Mouse (Mus musculus) spleen, postnatal 14 days (tissue): ENCODE measurements around the gene Gm11563.
"Not testable (repeated sequence)": the region's sequence is repeated elsewhere in the genome, so short reads cannot be mapped to it uniquely, and the experiment has no call there.

ENCODE experiments used
- DNase-seq, 2 experiments: peaks; one replicate each; pipeline ENCODE4 v3.0.0; 2021 to 2022; ENCODE audit warnings: low spot score in 2 of 2

The Gm11563 gene

DNA sequence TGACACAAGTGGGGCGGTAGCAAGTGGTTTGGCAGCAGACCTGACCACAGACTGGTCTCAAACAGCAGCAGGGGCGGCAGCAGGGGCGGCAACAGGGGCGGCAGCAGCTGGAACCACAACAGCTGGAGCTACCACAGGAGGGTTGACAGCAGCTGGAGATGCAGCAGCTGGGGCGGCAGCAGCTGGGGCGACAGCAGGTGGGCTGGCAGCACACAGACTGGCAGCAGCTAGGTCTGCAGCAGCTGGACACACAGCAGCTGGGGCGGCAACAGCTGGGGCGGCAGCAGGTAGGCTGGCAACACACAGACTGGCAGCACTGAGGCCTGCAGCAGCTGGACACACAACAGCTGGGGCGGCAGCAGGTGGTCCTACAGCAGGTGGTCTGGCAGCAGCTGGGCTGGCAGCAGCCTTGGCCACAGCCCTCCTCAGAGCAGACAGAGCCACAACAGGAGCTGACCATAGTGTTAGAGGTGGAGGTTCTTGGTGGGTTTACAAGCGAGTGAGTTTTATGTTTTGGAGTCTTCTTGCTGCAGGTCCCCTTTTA is at the start of gene Gm11563:
Gene Gm11563 (minus strand): TSS at position 494 of the 544 bp plus-strand sequence.
- not testable (repeated sequence) for DNase-seq

DNA sequence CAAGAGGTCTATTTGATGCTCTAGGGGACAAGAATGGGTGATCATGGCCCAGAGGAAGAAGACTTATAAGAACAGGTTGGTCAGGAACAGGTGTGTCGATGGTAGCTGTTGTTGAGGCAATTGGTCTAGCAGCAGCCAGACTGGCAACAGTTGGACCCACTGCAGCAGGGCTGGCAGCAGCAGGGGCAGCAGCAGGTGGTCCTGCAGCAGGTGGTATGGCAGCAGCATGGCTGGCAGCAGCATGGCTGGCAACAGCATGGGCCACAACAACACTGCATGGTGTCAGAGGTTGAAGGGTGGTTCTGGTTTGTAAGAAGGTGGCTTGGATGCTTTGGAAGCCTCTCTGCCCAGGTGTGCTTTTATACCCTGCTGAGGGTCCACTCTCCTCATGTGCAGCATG is 31.7 kb upstream of the Gm11563 start, which contains the start of gene Gm14190:
Gene Gm14190 (minus strand): TSS at position 278 of the 400 bp plus-strand sequence.
- no peak for DNase-seq

DNA sequence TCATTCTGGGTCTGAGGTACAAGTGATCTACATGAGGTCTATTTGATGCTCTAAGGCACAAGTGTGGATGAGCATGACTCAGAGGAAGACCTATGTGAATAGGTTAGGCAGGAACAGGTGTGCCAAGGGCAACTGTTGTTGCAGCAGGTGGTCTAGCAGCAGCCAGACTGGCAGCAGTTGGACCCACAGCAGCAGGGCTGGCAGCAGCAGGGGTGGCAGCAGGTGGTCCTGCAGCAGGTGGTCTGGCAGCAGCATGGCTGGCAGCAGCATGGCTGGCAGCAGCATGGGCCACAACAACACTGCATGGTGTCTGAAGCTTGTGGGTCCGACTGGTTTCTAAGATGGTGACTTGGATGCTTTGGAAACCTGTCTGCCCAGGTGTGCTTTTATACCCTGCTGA is 26.5 kb upstream of the Gm11563 start:
- DNase-seq: not testable (repeated sequence)

DNA sequence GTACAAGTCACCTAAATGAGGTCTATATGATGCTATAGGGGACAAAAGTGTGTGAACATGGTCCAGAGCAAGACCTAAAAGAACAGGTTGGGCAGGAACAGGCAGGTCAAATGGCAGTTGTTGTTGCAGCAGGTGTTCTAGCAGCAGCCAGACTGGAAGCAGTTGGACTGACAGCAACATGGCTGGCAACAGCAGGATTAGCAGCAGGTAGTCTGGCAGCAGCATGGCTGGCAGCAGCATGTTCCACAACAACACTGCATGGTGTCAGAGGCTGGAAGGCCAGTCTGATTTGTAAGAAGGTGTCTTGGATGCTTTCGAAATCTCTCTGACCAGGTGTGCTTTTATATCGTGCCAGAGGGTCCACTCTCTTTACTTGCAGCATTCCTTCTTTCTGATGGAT is 24.7 kb upstream of the Gm11563 start:
- DNase-seq: no peak

DNA sequence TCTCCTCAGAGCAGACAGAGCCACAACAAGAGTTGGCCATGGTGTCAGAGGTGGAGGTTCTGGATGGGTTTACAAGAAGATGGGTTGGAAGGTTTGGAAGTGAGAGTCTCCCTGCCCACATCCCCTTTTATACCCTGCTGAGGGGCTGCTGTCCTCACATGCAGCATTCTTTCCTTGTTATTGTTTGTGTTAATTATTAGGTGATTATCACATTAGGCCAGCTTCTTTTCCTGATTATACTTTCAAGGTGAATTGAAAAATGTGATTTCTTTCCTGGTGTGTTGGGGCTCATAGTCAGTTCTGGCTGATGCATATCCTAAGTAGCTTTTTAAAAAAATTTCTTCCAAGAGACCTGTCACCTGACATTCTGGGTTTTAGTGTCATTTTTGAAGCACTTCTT is 7.1 kb upstream of the Gm11563 start, which contains the start of gene Krtap4-6:
Gene Krtap4-6 (minus strand): TSS at position 101 of the 400 bp plus-strand sequence.
- no peak for DNase-seq

DNA sequence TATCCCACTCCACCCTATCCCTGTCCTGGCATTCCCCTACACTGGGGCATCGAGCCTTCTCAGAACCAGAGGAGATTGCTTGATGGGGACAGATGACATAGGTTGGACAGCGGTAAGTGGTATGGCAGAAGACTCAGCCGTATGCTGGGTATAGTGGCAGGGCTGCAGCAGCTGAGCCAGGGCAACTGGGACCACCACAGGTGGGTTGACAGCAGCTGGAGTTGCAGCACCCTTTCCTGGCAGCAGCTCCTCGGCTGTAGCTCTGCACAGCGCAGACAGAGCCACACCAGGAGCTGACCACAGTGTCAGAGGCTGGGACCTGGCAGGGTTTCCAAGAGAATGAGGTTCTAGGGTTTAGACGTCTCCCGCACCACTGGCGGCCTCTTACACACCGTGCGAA is 4.0 kb upstream of the Gm11563 start:
- DNase-seq: no peak

DNA sequence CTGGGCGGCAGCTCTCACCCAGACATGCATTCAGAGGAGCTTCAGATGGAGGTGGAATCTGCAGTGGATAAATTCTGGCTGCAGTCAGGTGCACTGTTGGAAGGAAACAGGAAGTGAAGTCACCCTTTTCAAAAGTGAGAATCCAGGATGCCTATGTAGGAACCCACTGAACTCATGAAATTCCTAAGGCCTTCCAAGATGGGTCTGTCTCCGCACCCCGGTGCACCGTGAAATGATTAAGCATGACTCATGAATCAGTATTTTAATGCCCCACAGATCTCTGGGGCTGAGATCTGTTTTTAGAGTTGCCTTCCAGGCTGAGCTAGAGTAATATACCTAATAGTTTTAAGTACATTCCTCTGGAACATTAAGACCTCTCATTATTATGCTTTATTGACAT is 496 bp upstream of the Gm11563 start:
- DNase-seq: no peak

DNA sequence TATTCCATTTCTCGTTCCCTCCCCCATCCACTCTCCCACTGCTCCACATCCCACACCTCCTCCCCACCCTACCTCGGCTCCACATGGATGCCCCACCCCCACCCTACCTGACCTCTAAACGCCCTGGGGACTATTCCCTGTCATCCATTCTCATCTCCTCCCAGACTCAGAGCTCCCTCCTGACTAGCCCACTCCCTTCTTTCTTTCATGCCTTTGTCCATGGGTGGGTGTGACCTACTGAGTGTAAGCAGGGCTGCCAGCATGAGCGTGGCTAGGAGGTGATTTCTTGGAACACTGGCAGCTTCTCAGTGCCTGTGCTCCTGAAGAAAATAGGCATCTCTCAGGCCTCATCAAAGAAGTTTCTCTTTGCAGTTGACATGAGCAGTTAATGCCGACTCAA is 1.7 kb downstream of the Gm11563 start:
- no peak for DNase-seq

DNA sequence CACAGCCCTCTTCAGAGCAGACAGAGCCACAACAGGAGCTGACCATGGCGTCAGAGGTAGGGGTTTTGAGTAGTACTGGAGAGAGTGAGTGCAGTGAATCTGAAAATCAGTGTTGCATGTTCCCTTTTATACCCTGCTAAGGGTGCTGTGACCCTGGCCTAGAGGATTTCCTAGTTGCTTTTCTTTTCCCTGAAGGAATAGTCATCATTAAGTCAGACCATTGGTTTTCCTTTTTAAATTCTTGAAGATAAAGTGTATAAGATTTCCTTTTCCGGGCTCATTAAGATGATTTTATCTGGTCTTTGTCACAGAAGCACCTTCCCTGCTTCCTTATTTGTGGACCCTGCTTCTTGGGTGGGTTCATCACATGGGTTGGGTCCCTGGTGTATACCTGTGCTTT is 8.6 kb downstream of the Gm11563 start, which contains the start of gene Gm11555:
Gene Gm11555 (minus strand): TSS at position 101 of the 400 bp plus-strand sequence.
- no peak for DNase-seq

DNA sequence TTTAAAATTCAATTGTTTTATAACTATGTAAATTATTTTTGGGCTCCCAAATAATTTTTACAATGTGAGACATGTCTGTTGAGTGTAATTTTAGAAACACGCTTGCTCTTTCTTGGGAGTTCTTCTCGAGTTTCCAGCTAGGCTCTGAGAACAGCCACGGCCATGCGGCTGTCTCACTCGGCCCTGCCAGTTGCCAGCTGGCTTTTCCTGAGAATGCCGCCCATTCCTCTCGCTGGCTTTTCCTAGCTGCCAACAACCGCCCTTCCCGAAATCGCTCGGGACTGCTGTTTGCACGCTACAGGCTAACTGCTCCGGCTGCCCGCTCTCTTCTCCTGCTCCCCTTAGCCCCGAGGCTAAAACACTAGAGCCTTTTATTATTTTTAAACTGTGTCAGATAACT is 12.3 kb downstream of the Gm11563 start:
- DNase-seq: no peak

DNA sequence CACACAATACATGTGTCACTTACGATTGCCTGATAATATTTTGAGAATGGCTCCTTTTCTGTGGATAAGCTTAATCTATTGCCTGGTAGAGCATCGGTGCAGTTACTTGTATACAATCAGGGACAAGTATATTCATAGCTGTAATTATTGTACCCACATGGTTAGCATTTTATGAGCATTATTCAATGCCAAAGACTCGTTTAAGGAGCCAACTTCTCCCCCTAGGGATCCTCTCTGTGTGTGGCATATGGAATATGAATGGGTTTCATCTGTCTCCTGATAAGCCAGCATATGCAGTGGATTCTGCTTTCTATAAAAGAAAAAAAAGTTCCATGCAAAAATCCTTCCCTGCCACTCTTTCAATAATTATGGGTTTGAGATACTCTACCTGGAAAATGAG is 14.4 kb downstream of the Gm11563 start:
- no peak for DNase-seq

DNA sequence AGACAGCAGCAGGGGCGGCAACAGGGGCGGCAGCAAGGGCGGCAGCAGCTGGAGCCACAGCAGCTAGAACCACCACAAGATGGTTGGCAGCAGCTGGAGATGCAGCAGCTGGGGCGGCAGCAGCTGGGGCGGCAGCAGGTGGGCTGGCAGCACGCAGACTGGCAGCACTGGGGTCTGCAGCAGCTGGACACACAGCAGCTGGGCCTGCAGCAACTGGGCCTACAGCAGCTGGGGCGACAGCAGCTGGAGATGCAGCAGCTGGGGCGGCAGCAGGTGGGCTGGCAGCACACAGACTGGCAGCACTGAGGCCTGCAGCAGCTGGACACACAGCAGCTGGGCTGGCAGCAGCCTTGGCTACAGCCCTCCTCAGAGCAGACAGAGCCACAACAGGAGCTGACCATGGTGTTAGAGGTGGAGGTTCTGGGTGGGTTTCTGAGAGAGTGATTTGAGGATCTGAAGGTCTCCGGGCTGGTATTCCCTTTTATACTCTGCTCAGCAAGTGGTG is 15.1 kb downstream of the Gm11563 start, which contains the start of gene Krtap4-7:
Gene Krtap4-7 (minus strand): TSS at position 455 of the 505 bp plus-strand sequence.
- not testable (repeated sequence) for DNase-seq

DNA sequence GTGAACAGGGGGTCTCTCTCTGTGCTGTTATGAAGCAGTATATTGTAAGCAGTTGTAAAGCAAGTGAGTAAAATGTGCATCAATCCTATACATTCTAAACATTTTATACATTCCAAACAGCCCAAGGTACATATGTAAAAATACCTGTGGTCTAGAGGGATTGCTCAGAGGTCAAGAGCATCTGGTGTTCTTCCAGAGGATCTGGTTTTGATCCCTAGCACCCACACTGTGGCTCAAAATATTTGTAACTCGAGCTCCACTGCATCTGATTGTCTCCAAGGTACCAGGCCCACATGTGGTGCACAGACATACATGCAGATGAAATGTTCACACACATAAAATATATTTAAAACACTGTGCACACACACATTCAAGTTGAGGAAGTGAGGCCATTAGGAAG is 17.8 kb downstream of the Gm11563 start:
- no peak for DNase-seq

DNA sequence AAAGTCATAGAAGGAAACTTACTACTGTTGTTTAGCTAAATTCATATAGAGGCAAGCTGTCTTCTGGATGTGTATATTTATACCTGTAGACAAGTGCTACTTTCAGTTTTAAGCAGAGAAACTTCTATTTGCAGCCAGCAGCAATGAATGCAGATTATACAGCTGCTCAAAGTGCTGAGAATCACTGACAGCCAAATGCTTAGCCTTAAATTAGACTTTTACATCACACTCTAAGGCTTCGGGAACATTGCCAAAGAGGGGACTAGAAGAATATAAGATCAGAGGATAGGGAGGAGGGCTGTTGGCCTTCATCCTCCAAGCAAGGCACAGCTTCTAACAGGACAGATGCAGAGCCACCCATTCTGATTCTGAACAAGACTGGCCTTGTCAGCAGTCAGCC is 21.7 kb downstream of the Gm11563 start:
- DNase-seq: no peak

DNA sequence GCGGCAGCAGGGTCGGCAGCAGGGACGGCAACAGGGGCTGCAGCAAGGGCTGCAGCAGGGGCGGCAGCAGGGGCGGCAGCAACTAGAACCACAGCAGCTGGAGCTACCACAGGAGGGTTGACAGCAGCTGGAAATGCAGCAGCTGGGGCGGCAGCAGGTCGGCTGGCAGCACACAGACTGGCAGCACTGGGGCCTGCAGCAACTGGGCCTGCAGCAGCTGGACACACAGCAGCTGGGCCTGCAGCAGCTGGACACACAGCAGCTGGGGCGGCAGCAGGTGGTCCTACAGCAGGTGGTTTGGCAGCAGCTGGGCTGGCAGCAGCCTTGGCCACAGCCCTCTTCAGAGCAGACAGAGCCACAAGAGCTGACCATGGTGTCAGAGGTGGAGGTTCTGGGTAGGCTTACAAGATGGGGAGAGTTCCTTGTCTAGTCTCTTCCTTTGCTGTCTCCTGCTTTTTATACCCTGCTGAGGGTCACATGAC is 24.1 kb downstream of the Gm11563 start, which contains the start of gene Krtap4-2:
Gene Krtap4-2 (minus strand): TSS at position 432 of the 482 bp plus-strand sequence.
- no peak for DNase-seq

DNA sequence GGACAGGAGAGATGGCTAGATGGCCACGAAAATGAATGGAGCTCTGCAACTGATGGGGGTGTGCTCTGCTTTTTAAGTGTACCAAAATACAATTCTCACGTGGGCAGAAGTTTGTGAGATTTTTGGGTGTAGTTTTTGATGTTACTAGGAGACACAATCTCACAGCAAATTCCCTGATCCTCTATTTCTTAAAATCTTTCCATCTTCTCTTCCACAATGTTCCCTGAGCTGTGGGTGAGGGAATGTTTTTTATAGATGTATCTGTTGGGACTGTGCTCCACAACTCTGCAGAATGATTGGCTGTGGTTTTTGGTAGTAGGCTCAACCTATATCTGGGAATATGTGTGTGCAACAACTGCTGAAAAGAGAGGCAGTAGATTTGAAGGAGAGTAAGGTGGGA is 25.5 kb downstream of the Gm11563 start:
- DNase-seq: no peak

DNA sequence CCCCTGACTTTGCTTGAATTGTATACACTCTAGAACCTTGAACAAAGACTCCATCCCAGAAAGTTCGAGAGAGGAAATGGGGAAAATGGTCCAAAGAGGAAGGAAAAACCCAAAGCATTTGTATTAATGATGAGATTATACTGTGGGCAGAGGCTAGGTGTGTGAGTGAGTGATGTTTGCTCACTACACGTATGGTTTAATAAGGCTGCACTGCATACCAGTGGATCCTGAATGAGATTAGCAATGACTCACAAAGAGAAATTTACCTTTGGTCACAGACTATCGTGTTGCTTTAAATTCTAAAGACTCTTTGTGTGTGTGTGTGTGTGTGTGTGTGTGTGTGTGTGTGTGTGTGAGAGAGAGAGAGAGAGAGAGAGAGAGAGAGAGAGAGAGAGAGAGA is 27.9 kb downstream of the Gm11563 start:
- no peak for DNase-seq

DNA sequence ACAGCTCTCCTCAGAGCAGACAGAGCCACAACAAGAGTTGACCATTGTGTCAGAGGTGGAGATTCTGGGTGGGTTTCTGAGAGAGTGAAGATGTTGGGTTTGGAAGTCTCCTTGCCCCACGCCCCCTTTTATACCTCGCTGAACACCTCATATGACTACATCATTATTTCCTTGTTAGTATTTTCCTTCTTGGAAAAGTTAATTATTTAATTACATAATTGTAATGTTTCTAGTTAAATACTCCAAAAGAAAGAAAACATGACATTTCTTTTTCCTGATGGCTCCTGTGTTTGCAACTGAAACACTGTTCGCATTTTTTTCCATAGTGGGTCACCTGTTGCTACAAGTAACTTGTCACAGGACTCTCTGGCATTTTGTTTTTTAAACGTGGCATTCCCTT is 30.6 kb downstream of the Gm11563 start, which contains the start of gene Krtap4-1:
Gene Krtap4-1 (minus strand): TSS at position 101 of the 400 bp plus-strand sequence.
- DNase-seq: no peak

DNA sequence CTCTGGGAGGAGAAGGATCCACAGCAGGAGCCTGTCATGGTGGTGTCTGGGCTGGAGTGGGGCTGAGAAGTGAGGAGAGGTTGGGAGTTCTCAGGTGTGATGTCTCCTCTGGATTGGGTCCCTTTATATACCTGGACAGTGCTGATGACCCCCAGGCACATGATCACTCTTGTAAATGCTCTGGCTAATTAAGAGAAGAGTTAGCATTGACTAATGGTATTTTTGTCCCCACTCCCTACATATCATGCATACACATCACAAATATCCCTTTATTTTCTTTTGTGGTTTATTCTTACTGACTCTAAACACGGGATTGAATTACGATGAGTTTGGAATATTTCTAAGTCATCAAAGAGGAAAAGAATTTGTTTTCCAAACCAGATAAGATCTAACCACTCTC is 38.4 kb downstream of the Gm11563 start, which contains the start of gene Gm11562:
Gene Gm11562 (minus strand): TSS at position 101 of the 400 bp plus-strand sequence.
- no peak for DNase-seq

DNA sequence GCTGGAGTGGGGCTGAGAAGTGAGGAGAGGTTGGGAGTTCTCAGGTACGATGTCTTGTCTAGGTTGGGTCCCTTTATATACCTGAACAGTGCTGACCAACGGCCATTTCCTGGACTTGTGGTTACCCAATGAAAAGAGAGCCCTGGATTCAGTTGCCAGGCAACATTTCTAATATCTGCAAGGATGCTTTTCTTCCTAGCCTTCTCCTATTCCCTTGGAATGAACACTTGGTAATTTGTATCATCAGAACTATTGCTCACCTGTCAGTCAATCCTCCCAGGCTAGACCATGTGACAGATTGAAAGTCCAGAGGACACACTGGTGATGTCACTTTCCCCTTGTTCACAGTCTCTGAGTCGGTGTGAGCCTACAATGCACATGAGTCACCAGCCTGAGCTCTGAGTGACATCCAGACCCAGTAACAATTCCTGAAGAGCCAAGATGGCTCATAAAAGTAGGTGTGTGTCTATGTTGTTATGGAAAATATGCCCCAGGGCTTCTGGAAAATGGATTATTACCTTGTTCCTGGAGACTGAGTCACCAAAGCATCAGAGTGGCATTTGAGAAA is 43.9 kb downstream of the Gm11563 start, which contains the start of gene Krtap2-4:
Gene Krtap2-4 (minus strand): TSS at position 51 of the 568 bp plus-strand sequence.
- no peak for DNase-seq

DNA sequence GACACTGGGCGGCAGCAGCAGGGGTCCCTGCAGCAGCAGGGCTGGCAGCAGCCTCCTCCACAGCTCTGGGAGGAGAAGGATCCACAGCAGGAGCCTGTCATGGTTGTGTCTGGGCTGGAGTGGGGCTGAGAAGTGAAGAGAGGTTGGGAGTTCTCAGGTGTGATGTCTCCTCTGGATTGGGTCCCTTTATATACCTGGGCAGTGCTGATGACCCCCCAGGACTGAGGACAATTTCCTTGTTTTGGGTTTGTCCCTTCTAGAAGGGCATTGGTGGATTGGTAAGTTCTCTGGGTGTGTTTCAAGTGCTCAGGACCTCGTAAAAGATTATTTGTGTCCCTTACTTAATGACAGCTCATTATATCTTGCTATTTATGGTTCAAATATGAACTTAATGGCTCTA is 48.7 kb downstream of the Gm11563 start, which contains the start of gene Gm11937:
Gene Gm11937 (minus strand): TSS at position 101 of the 400 bp plus-strand sequence.
- DNase-seq: not testable (repeated sequence)

DNA sequence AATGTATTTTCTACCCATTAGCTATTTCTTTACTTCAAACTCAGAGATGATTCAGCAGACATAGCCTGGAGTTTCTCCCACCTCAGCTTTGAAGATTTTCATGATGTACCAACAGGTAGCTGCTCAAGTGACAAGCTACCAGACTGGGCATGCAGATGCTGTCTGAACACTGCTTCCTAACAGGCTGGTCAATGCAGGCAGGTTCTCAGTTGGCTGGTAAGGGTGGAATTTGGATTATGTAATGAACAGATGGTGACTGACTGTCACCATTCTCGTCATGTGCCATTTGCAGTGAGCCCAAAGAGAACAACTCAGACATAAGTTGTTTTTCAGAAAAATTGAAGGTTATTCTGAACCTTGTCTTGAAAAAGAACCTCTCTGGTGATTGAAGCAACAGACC is 49.6 kb downstream of the Gm11563 start:
- no peak for DNase-seq
